Mouse (Mus musculus) lung, embryonic 15.5 days (tissue): ENCODE results near the gene Crebzf. TPM values are rescaled to one million over a fixed set of nuclear protein-coding genes. Genes with fewer than 3 reads are reported as not detected.

Experiments used
- ATAC-seq: fragments of 200-750 bp; cut with Nextera tagmentation; 2 replicates; pipeline ENCODE4 v1.8.0; 2017; ENCODE audit warnings: moderate number of reproducible peaks, borderline replicate concordance; ENCODE audit not compliant: low FRiP score, low TSS enrichment; ENCODE audit errors: extremely low read depth
- H3K27ac ChIP-seq: fragments of 300-500 bp; sonication (generic); 2 replicates; pipeline ENCODE4 v1.5.1; 2015; ENCODE audit warnings: moderate library complexity, mild to moderate bottlenecking, inconsistent platforms
- H3K27me3 ChIP-seq: fragments of 300-500 bp; sonication (generic); 2 replicates; pipeline ENCODE4 v1.6.1; 2015; ENCODE audit warnings: inconsistent platforms
- H3K36me3 ChIP-seq: fragments of 300-500 bp; sonication (generic); 2 replicates; pipeline ENCODE4 v1.6.1; 2015; ENCODE audit warnings: inconsistent platforms
- H3K4me1 ChIP-seq: fragments of 300-500 bp; sonication (generic); 2 replicates; pipeline ENCODE4 v1.6.1; 2015; ENCODE audit warnings: inconsistent platforms
- H3K4me2 ChIP-seq: fragments of 300-500 bp; sonication (generic); 2 replicates; pipeline ENCODE4 v1.6.1; 2015; ENCODE audit warnings: inconsistent platforms, mild to moderate bottlenecking, moderate library complexity
- H3K4me3 ChIP-seq: fragments of 300-500 bp; sonication (generic); 2 replicates; pipeline ENCODE4 v1.5.1; 2015; ENCODE audit warnings: mild to moderate bottlenecking, inconsistent platforms
- H3K9ac ChIP-seq: fragments of 300-500 bp; sonication (generic); 2 replicates; pipeline ENCODE4 v1.6.1; 2015; ENCODE audit warnings: inconsistent platforms
- H3K9me3 ChIP-seq: fragments of 300-500 bp; sonication (generic); 2 replicates; pipeline ENCODE4 v1.6.1; 2016; ENCODE audit warnings: inconsistent platforms
- WGBS: fragments of 180-500 bp; shearing (Covaris S2); methylation state at CpG from one replicate; pipeline ENCODE4 v1.1.7; 2015; 5-methylcytosine and 5-hydroxymethylcytosine counted together
- polyA plus RNA-seq: library from polyadenylated mRNA; unstranded; fragments of >200 nt; fragmentation: Nextera tagmentation; extraction: Ambion mirVana; gene quantifications from 2 replicates; pipeline ENCODE4 v1.2.1, GENCODE M21; 2015

Crebzf gene
- polyA plus RNA-seq: 32.2 and 33.3 TPM in 2 replicates

DNA sequence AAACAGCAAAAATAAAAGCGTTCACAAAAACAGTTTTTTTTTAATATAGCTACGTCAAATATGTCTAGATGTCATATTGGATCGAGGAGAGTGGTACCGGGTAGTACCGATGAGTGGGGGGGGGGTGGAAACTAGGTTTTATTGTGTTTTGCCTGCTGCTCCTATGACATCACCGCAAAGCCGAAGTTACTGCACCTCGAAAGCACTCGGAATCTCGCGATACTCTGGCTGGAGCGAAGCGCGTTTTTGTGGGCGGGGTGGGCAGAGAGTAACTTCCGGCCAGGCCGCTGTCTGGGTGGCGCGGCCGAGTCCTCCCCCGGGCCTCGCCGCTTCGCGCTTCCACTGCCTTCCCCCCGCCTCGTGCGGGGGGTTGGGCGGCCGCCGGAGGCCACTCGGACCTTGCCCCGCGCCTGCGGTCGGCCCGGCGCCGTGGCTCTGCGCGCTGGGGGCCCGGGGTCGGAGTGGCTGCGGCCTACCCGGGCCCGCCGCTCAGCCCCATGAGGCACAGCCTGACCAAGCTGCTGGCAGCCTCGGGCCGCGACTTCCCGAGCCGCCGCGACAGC lies at the start of gene Crebzf:
TSS of gene Crebzf (plus strand) at position 212 of the 563 bp plus-strand sequence.
- no peaks in the 10 kb centered on the region for H3K27me3 ChIP-seq
- peak within 1 kb of the TSS; percentile 98 for H3K27ac ChIP-seq
- H3K9ac ChIP-seq: peak within 1 kb of the TSS; percentile 98
- H3K4me3 ChIP-seq: peak within 1 kb of the TSS; percentile 98
- WGBS: under 1% methylated on average over 45 of the region's 54 CpGs
- H3K36me3 ChIP-seq: peaks cover 4% of the 10 kb centered on the region; the same call in 1 of the 2 replicates
- H3K4me1 ChIP-seq: peaks cover 5% of the 10 kb centered on the region; the same call in 1 of the 2 replicates
- H3K9me3 ChIP-seq: no peaks in the 10 kb centered on the region
- H3K4me2 ChIP-seq: peak within 1 kb of the TSS; percentile 73
- peak; percentile 94 for ATAC-seq

DNA sequence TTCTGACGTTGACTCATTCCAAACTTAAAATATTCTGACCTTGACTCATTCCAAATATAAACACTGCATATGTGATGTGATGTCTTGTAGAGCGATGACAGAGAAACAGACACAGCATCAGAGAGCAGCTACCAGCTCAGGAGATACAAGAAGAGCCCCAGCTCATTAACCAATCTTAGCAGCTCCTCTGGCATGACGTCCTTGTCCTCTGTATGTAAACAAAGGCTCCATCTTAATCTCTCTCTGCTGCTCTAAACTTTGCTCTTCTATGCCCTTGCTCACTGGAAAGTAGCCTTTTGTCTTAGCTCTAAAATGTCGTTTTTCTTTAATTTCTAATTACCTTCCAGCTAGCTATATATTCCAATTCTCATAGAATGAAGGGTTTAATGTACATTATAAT lies 47.5 kb upstream of the Crebzf start:
- H3K4me3 ChIP-seq: no peak overlapping the region
- H3K9ac ChIP-seq: no peak overlapping the region
- no peaks in the 10 kb centered on the region for H3K9me3 ChIP-seq
- H3K36me3 ChIP-seq: no peaks in the 10 kb centered on the region
- ATAC-seq: no peak
- no peaks in the 10 kb centered on the region for H3K27me3 ChIP-seq
- WGBS: 16% methylated on average over 4 of the region's 4 CpGs
- peaks cover 3% of the 10 kb centered on the region; the same call in 1 of the 2 replicates for H3K4me1 ChIP-seq
- no peak overlapping the region for H3K27ac ChIP-seq
- H3K4me2 ChIP-seq: no peak overlapping the region

DNA sequence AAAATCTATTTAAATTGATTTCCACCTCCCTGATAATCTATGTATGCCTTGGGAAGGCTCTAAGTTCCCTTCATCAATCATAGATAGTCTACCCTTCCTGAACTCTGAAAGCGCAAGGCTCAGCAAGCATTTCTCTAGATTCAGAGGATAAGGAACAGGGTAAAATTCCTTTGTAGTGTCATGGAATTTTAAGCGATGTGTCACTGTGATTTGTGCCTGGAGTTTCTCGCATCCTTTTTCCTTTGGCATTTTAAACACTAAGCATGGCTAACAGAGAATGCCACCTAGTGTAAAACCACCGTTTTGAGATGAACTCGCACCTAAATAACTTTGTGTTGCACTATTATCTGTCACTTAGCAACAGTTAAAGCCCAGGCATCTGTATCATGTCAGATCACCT lies 46.6 kb upstream of the Crebzf start:
- H3K36me3 ChIP-seq: no peaks in the 10 kb centered on the region
- no peaks in the 10 kb centered on the region for H3K9me3 ChIP-seq
- no peak overlapping the region for H3K4me2 ChIP-seq
- ATAC-seq: no peak
- H3K4me1 ChIP-seq: peaks cover 3% of the 10 kb centered on the region; the same call in 1 of the 2 replicates
- H3K4me3 ChIP-seq: no peak overlapping the region
- 44% methylated on average over 5 of the region's 5 CpGs for WGBS
- no peaks in the 10 kb centered on the region for H3K27me3 ChIP-seq
- no peak overlapping the region for H3K27ac ChIP-seq
- H3K9ac ChIP-seq: no peak overlapping the region

DNA sequence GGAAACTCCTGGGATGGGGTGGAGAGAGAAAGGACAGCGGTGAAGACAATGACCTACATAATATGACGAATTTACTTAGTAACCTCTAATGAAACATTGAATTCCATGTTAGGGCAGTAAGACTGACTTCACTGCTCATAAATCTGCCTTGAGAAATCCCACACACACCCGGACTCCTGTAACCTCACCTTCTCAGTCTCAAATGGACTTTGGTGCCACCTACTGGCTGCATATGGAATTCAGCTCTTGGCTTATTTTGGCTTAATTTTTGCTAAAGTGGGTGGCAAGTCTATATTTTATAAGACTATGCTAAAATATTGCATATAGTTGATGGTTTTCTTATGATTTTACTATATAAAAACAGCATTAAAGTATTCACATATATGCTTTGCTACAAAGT lies 32.6 kb upstream of the Crebzf start:
- ATAC-seq: no peak; the same call in 1 of the 2 replicates
- H3K36me3 ChIP-seq: no peaks in the 10 kb centered on the region
- WGBS: 35% methylated on average over 3 of the region's 3 CpGs

DNA sequence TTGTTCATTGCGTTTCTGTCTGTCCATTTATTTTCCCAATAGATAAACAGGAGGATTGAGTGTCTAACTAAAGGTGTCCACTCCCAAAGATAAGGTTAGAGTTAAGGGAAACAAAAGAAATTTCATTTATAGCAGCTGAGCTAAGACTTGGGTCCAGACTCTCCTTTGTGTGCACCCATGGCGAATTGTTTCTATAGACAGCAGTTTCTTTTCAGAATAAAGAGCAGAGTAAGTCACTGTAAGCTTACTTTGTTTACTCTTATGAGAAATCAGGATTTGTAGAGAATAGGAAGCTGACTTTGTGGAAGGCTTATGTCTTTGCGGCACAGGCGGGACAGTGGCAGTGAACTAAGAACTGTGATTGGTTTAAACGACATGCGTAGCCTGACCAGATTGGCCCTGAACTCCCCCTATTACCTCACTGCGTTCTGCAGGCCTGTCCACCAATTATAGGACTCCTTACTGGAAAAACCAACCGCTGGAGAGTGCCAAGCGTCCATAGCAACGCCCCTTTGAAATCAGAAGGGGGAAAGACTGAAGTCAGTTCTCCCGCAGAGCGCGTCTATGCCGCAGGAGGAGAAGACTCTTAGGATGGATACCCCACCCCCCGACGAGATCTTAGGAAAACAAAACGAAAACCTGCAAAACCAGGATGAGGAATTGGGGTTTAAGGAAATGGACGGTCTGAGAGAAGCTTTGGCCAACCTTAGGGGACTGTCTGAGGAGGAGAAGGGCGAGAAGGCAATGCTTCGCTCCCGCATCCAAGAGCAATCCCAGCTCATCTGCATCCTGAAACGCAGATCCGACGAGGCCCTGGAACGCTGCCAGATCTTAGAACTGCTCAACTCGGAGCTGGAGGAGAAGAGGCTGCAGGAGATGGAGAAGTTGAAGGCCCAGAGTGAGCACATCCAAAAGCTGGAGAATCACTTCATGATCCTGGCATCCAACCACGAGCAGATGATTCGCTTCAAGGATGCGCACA lies 16.2 kb upstream of the Crebzf start, which contains the start of gene Ccdc89:
TSS of gene Ccdc89 (plus strand) at position 558 of the 982 bp plus-strand sequence.
- peak; percentile 100 for ATAC-seq
- Histone ChIP-seq H3K27me3 (no peaks in the 10 kb centered on the region), H3K9me3 (no peaks in the 10 kb centered on the region), H3K9ac (peak within 1 kb of the TSS; percentile 39), H3K4me3 (peak within 1 kb of the TSS; percentile 43), H3K4me2 (peak within 1 kb of the TSS; percentile 79), H3K4me1 (peaks cover 8% of the 10 kb centered on the region), H3K27ac (peak within 1 kb of the TSS; percentile 31; the same call in 1 of the 2 replicates), H3K36me3 (no peaks in the 10 kb centered on the region)
- 20% methylated on average over 29 of the region's 29 CpGs for WGBS

More for the DNA sequence above, 32.6 kb upstream of the Crebzf start:
- H3K9me3 ChIP-seq: no peaks in the 10 kb centered on the region
- H3K4me1 ChIP-seq: no peaks in the 10 kb centered on the region
- no peak overlapping the region for H3K4me2 ChIP-seq
- H3K9ac ChIP-seq: no peak overlapping the region
- H3K27me3 ChIP-seq: no peaks in the 10 kb centered on the region
- no peak overlapping the region for H3K27ac ChIP-seq
- no peak overlapping the region for H3K4me3 ChIP-seq

DNA sequence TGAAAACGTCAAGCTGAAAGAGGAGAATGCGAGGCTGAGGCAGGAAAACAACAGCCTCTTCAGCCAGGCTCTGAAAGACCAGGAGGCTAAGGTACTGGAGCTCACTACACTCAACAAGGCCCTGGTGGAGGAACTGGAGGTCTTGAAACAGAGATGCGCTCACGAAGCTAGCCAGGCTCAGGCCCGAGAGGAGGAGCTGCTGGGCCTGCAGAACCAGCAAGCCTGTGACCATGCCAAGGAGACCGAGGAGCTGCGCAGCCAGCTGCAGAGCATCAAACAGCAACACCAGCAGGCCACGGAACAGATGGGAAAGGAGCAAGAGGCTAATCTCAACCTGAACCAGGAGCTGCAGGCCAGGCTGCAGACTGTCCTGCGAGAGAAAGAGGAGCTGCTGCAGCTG lies 15.5 kb upstream of the Crebzf start:
- Histone ChIP-seq H3K9ac (peak overlapping the region; percentile 39; the same call in 1 of the 2 replicates), H3K27ac (no peak overlapping the region), H3K4me3 (peak overlapping the region; percentile 43), H3K27me3 (no peaks in the 10 kb centered on the region), H3K4me2 (peak overlapping the region; percentile 79), H3K4me1 (peaks cover 8% of the 10 kb centered on the region), H3K36me3 (no peaks in the 10 kb centered on the region), H3K9me3 (no peaks in the 10 kb centered on the region)
- ATAC-seq: no peak
- 57% methylated on average over 9 of the region's 9 CpGs for WGBS

DNA sequence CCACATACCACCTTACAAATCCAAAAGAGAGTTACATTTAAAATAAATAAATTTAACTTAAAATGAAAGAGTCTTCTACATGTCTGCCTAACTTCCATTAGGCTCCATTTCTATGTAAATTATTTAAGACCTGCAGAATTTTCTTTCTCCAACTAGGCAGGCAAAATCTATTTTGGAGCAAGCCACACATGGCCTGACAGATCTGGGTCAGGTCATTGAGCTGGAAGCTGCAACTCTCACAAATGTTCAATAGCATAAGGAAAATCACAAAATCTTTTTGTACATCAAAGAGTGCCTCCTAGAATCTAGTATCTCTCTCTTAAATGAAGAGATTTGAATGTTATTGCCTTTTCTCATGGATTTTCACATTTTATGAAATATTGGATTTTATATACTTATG lies 10.3 kb upstream of the Crebzf start:
- Histone ChIP-seq H3K9me3 (no peaks in the 10 kb centered on the region), H3K4me3 (no peak overlapping the region), H3K9ac (no peak overlapping the region), H3K4me2 (no peak overlapping the region), H3K4me1 (no peaks in the 10 kb centered on the region), H3K27ac (no peak overlapping the region), H3K27me3 (no peaks in the 10 kb centered on the region), H3K36me3 (no peaks in the 10 kb centered on the region)
- ATAC-seq: no peak

DNA sequence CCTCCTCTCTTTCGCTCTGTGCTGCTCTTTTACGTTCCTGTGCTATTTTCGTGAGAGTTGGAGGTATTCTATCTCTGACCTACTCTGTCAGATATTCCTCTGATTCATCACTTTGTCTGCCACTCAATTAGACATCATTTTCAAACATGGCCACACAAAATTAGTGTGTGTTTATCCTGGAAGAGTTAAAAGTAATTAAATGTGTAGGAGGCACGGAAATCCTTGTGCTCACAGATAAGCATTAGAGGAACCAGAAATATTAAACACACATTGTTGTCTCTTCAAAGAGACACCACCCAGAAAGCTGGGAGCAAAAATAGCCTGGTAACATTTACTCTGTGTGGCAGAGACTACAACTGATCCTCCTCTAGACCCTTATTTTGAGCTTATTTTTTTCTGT lies 2.5 kb upstream of the Crebzf start:
- no peak for ATAC-seq
- no peaks in the 10 kb centered on the region for H3K27me3 ChIP-seq
- H3K27ac ChIP-seq: no peak overlapping the region
- H3K36me3 ChIP-seq: no peaks in the 10 kb centered on the region
- no peak overlapping the region for H3K4me3 ChIP-seq
- no peak overlapping the region for H3K9ac ChIP-seq
- no peak overlapping the region for H3K4me2 ChIP-seq
- WGBS: 69% methylated on average over 4 of the region's 4 CpGs
- no peaks in the 10 kb centered on the region for H3K9me3 ChIP-seq
- H3K4me1 ChIP-seq: no peaks in the 10 kb centered on the region

DNA sequence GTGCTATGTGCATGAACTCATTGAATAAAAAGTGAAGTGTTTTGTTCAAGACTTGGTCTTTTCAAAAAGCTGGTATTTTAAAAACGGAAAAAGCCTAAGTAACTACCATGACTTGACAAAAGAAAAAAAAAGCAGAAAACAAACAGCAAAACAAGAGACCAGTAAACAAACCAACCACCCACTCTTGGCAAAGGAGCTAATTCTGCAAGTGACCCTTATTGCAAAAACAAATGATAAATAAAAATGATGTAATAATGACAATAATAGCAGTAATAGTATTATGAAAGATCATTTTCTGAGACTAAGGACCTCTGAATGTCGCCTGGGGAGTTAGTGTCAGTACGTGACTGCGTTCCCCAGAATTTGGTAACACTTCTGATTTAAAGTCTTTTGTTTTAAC lies 459 bp upstream of the Crebzf start:
- no peaks in the 10 kb centered on the region for H3K9me3 ChIP-seq
- peak overlapping the region; percentile 98 for H3K4me3 ChIP-seq
- 10% methylated on average over 4 of the region's 4 CpGs for WGBS
- peak overlapping the region; percentile 98 for H3K9ac ChIP-seq
- peak overlapping the region; percentile 66 for H3K4me2 ChIP-seq
- peak overlapping the region; percentile 98 for H3K27ac ChIP-seq
- ATAC-seq: no peak
- peaks cover 5% of the 10 kb centered on the region; the same call in 1 of the 2 replicates for H3K4me1 ChIP-seq
- no peaks in the 10 kb centered on the region for H3K27me3 ChIP-seq
- 0 out of 2 replicates have a peak, but pooled peaks cover 2% of the 10 kb centered on the region for H3K36me3 ChIP-seq

DNA sequence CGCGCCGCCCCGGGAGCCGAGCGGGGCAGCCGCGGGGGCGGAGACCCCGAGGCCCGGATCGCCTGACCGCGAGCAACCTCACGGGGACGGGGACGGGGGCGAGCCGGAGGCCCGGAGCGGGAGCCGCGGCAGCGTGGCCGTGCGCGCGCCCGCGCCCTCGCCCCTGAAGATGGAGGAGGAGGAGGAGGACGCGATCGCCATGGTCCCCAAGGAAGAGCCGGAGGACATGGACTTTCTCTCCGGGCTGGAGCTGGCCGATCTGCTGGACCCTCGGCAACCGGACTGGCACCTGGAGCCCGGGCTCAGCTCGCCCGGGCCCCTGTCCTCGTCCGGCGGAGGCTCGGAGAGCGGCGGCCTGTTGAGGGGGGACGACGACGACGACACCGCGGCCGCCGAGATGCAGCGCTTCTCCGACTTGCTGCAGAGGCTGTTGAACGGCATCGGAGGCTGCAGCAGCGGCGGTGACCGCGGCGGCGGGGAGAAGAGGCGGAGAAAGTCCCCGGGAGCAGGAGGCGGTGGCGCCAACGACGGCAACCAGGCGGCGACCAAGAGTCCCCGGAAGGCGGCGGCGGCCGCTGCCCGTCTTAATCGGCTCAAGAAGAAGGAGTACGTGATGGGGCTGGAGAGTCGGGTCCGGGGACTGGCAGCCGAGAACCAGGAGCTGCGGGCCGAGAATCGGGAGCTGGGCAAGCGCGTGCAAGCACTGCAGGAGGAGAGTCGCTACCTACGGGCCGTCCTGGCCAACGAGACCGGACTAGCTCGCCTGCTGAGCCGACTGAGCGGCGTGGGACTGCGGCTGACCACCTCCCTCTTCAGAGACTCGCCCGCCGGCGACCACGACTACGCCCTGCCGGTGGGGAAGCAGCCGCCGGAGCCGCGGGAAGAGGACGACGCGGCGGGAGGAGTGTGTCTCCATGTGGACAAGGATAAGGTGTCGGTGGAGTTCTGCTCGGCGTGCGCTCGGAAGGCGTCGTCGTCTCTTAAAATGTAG lies 867 bp downstream of the Crebzf start:
- peak overlapping the region; percentile 98 for H3K9ac ChIP-seq
- WGBS: under 1% methylated on average over 122 of the region's 123 CpGs
- H3K4me3 ChIP-seq: peak overlapping the region; percentile 98
- no peaks in the 10 kb centered on the region for H3K27me3 ChIP-seq
- H3K4me1 ChIP-seq: peaks cover 5% of the 10 kb centered on the region; the same call in 1 of the 2 replicates
- H3K4me2 ChIP-seq: peak overlapping the region; percentile 73
- H3K27ac ChIP-seq: peak overlapping the region; percentile 98
- H3K9me3 ChIP-seq: no peaks in the 10 kb centered on the region
- peaks cover 5% of the 10 kb centered on the region; the same call in 1 of the 2 replicates for H3K36me3 ChIP-seq
- ATAC-seq: peak; percentile 73

DNA sequence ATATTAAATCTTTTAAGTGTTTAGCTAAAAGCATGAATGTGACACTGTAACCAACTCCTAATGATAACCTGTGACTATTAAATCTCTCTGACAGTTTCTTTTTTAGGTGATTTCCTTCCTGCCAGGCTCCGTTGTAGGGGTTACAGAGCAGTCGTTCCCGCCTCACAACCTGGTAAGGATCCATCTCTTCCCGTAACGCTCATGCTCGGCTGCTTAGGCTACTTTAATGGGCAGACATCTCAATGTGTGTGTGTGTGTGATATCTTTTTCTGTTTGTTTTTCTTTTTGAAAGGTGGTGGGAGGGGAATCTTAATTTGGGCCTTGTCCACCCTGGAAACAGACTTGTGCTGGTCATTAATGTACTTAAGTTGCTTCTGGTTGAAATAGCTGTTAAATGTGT lies 1.7 kb downstream of the Crebzf start:
- no peaks in the 10 kb centered on the region for H3K27me3 ChIP-seq
- no peaks in the 10 kb centered on the region for H3K9me3 ChIP-seq
- H3K4me1 ChIP-seq: peaks cover 5% of the 10 kb centered on the region; the same call in 1 of the 2 replicates
- peaks cover 8% of the 10 kb centered on the region; the same call in 1 of the 2 replicates for H3K36me3 ChIP-seq
- H3K4me2 ChIP-seq: peak overlapping the region; percentile 73
- 0% methylated on average over 6 of the region's 6 CpGs for WGBS
- H3K27ac ChIP-seq: no peak overlapping the region
- H3K9ac ChIP-seq: peak overlapping the region; percentile 98
- ATAC-seq: no peak
- H3K4me3 ChIP-seq: peak overlapping the region; percentile 98
